Mouse (Mus musculus) megakaryocyte-erythroid progenitor cell, adult 5 weeks (primary cell): ENCODE data around the gene Sh2b1. TPM values are rescaled to one million over a fixed set of nuclear protein-coding genes. Genes with fewer than 3 reads are reported as not detected.

Source experiments
- polyA plus RNA-seq: library from polyadenylated mRNA; stranded (reverse); fragments of >175 nt; gene quantifications from 2 replicates; pipeline ENCODE4 v1.2.3, GENCODE M21; 2012

Gene Sh2b1
- 154 and 176 TPM in 2 replicates for polyA plus RNA-seq

GRCm38 (mm10) chr7:126474993-126475581 lies at the start of gene Sh2b1:
Gene Sh2b1 (minus strand): TSS chr7:126475424.

GRCm38 (mm10) chr7:126503273-126503878 lies 28.2 kb upstream of the Sh2b1 start, which contains the start of gene Atxn2l:
Gene Atxn2l (minus strand): TSS chr7:126503437.

GRCm38 (mm10) chr7:126487052-126487483 lies 11.8 kb upstream of the Sh2b1 start, which contains the start of gene Tufm:
Gene Tufm (plus strand): TSS chr7:126487361.

GRCm38 (mm10) chr7:126463004-126463403 lies 12.2 kb downstream of the Sh2b1 start, which contains the start of gene Atp2a1:
Gene Atp2a1 (minus strand): TSS chr7:126463108.

GRCm38 (mm10) chr7:126428631-126429502 lies 46.4 kb downstream of the Sh2b1 start, which contains the start of gene Rabep2:
Gene Rabep2 (plus strand): TSS chr7:126428759.

Other genes starting within 250 kb of the Sh2b1 start
- 13.4 and 14.1 TPM in 2 replicates for gene Sbk1, start 202.8 kb downstream of the Sh2b1 start, polyA plus RNA-seq
- 47.1 and 73.2 TPM in 2 replicates for gene Lat, start 105.9 kb downstream of the Sh2b1 start, polyA plus RNA-seq
- 74.2 and 80.8 TPM in 2 replicates for gene Spns1, start 98.0 kb downstream of the Sh2b1 start, polyA plus RNA-seq
- gene Nfatc2ip, start 78.7 kb downstream of the Sh2b1 start, polyA plus RNA-seq = 3.0 and 3.5 TPM in 2 replicates
- 1.3 and 3.7 TPM in 2 replicates for gene Cd19, start 60.5 kb downstream of the Sh2b1 start, polyA plus RNA-seq
- gene Rabep2, start 46.7 kb downstream of the Sh2b1 start, polyA plus RNA-seq = 64.8 and 70.0 TPM in 2 replicates
- gene Atp2a1, start 12.3 kb downstream of the Sh2b1 start, polyA plus RNA-seq = 0.19 and 0.44 TPM in 2 replicates
- gene Tufm, start 11.9 kb upstream of the Sh2b1 start, polyA plus RNA-seq = 79.6 and 83.5 TPM in 2 replicates
- 983 and 1,087 TPM in 2 replicates for gene Atxn2l, start 28.0 kb upstream of the Sh2b1 start, polyA plus RNA-seq
- gene Eif3c, start 91.0 kb upstream of the Sh2b1 start, polyA plus RNA-seq = 74.2 and 91.5 TPM in 2 replicates
- gene Apobr, start 109.5 kb upstream of the Sh2b1 start, polyA plus RNA-seq = 22.0 and 22.6 TPM in 2 replicates
- 20.1 and 24.7 TPM in 2 replicates for gene Cln3, start 110.4 kb upstream of the Sh2b1 start, polyA plus RNA-seq
- 0.52 and 1.4 TPM in 2 replicates for gene Il27, start 119.5 kb upstream of the Sh2b1 start, polyA plus RNA-seq
- 3.6 and 5.1 TPM in 2 replicates for gene Nupr1, start 155.4 kb upstream of the Sh2b1 start, polyA plus RNA-seq
- 88.3 and 96.1 TPM in 2 replicates for gene Sgf29, start 173.9 kb upstream of the Sh2b1 start, polyA plus RNA-seq
- gene Sult1a1, start 201.0 kb upstream of the Sh2b1 start, polyA plus RNA-seq = 0.28 and 0.36 TPM in 2 replicates
- gene Bola2, start 220.0 kb upstream of the Sh2b1 start, polyA plus RNA-seq = 283 and 326 TPM in 2 replicates
- 9.5 and 9.6 TPM in 2 replicates for gene Slx1b, start 220.4 kb upstream of the Sh2b1 start, polyA plus RNA-seq
- 681 and 813 TPM in 2 replicates for gene Coro1a, start 232.4 kb upstream of the Sh2b1 start, polyA plus RNA-seq